Mouse (Mus musculus) T-helper 2 cell (primary cell): Measurements from ENCODE around the gene Pdzd2.
"Not testable (repeated sequence)": the region's sequence is repeated elsewhere in the genome, so short reads cannot be mapped to it uniquely, and the experiment has no call there.

ENCODE experiments used
- in situ Hi-C: fragments of 300-600 bp; cut with MboI, MseI; formaldehyde crosslinking; loops from one replicate; pipeline ENCODE4 v1.15.1; 2025; ENCODE audit warnings: high pct_unique_total_duplicates

The Pdzd2 gene

GRCm38 (mm10) chr15:12380057-12380456 is 359.7 kb downstream of the Pdzd2 start:
- in situ Hi-C loops, result no loop called here

GRCm38 (mm10) chr15:12377800-12378199 is 361.9 kb downstream of the Pdzd2 start:
- in situ Hi-C loops, result no loop called here

- in situ Hi-C loops, result no loop called here
Observed at GRCm38 (mm10) chr15:12376491-12377069, 363.1 kb downstream of the Pdzd2 start.

GRCm38 (mm10) chr15:12375641-12376311 is 363.9 kb downstream of the Pdzd2 start:
- in situ Hi-C loops, result no loop called here

- in situ Hi-C loops, result loop anchor here (5.0 kb wide), 2 partner anchors 202 to 422 kb away; no protein-coding TSS in a partner anchor
Observed at GRCm38 (mm10) chr15:12374916-12375315, 364.8 kb downstream of the Pdzd2 start.

- in situ Hi-C loops, result loop anchor here (5.0 kb wide), 2 partner anchors 203 to 423 kb away; no protein-coding TSS in a partner anchor
Observed at GRCm38 (mm10) chr15:12373918-12374317, 365.8 kb downstream of the Pdzd2 start.

- in situ Hi-C loops, result loop anchor here (5.0 kb wide), 2 partner anchors 204 to 424 kb away; no protein-coding TSS in a partner anchor
Observed at GRCm38 (mm10) chr15:12373496-12373895, 366.2 kb downstream of the Pdzd2 start.

GRCm38 (mm10) chr15:12371183-12371582 is 368.5 kb downstream of the Pdzd2 start:
- in situ Hi-C loops, result loop anchor here (5.0 kb wide), 2 partner anchors 206 to 426 kb away; no protein-coding TSS in a partner anchor

- in situ Hi-C loops, result loop anchor here (5.0 kb wide), 2 partner anchors 207 to 427 kb away; no protein-coding TSS in a partner anchor
Observed at GRCm38 (mm10) chr15:12370096-12370495, 369.6 kb downstream of the Pdzd2 start.

- in situ Hi-C loops, result no loop called here
Observed at GRCm38 (mm10) chr15:12368850-12369249, 370.9 kb downstream of the Pdzd2 start.

- in situ Hi-C loops, result no loop called here
Observed at GRCm38 (mm10) chr15:12368357-12368756, 371.4 kb downstream of the Pdzd2 start.

- in situ Hi-C loops, result no loop called here
Observed at GRCm38 (mm10) chr15:12367306-12368080, 372.2 kb downstream of the Pdzd2 start.

GRCm38 (mm10) chr15:12366580-12367305 is 373.0 kb downstream of the Pdzd2 start:
- in situ Hi-C loops, result not testable (repeated sequence)

GRCm38 (mm10) chr15:12366072-12366469 is 373.7 kb downstream of the Pdzd2 start:
- in situ Hi-C loops, result no loop called here

GRCm38 (mm10) chr15:12365416-12366071 is 374.2 kb downstream of the Pdzd2 start:
- in situ Hi-C loops, result no loop called here

GRCm38 (mm10) chr15:12364096-12364495 is 375.6 kb downstream of the Pdzd2 start:
- in situ Hi-C loops, result no loop called here

- in situ Hi-C loops, result no loop called here
Observed at GRCm38 (mm10) chr15:12362701-12363040, 377.1 kb downstream of the Pdzd2 start.

GRCm38 (mm10) chr15:12362001-12362700 is 377.6 kb downstream of the Pdzd2 start:
- in situ Hi-C loops, result no loop called here

- in situ Hi-C loops, result no loop called here
Observed at GRCm38 (mm10) chr15:12360519-12361212, 379.1 kb downstream of the Pdzd2 start.

- in situ Hi-C loops, result no loop called here
Observed at GRCm38 (mm10) chr15:12358384-12358783, 381.3 kb downstream of the Pdzd2 start.
